Mouse (Mus musculus): Measurements from ENCODE around the gene Gm14862. TPM values are rescaled to one million over a fixed set of nuclear protein-coding genes. Genes with fewer than 3 reads are reported as not detected.

The Gm14862 gene
- not detected in 2 replicates for polyA plus RNA-seq (2012; rRNA removed; ENCODE audit: low replicate concordance)

DNA sequence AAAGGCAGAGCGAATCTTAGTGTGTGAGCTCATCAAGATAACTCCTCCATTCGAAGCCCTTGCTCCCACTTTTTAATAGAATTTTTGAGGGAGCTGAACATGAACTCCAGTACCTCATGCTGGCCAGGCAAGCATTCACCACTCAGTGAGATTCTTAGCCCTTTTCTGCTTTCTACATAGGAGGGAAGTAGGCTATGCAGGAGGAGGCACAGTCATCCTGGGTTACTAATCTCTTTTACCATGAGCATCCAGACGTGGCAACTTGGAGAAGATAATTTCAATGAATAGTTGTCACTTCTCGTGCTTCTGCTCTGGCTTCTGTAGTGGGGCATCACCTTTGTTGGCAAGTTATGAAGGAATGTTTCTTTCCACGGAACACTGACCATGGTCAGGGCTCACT is at the start of gene Gm14862:
Gene Gm14862 (minus strand): TSS at position 134 of the 400 bp plus-strand sequence.

GRCm38 (mm10) chrX:9283464-9283863 is 26.8 kb upstream of the Gm14862 start, which contains the start of gene H2al1m:
TSS of gene H2al1m (plus strand) at chrX:9283764.

DNA sequence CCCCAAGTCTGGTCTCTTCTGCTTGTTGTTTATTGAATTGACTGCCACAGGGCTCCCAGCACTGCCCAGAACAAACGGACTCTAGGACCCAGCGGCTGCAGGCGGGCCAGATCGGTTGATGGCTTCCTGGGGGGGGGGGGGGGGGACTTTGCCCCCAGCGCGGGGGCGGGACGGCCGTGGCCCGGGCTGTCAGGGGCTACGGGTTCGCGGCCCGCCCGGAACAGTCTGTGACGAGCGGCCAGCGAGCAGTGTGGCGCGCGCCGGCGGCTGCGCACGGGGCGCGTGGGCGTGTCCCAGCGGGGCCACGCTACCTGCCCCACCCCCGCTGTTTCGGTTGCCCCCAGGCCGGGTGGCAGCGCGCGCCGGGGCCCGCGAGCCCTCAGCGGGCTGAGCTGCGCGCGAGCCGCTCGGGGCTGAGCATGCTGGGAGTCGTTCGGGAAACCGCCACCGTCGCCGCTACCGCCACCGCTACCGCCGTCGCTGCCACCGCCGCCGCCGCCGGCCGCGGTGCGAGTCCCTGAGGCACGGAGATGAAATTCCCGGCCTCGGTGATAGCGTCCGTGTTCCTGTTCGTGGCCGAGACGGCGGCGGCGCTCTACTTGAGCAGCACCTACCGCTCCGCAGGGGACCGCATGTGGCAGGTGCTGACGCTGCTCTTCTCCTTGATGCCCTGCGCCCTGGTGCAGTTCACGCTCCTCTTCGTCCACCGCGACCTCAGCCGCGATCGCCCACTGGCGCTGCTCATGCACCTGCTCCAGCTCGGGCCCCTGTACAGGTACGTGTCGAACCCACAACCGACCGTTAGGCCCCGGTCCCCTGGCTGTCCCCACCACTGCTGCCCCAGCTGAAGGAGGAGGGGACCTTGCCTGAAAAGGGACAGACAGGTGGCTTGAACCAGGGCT is 16.0 kb upstream of the Gm14862 start, which contains the start of gene Xk:
Gene Xk (plus strand): TSS at position 297 of the 902 bp plus-strand sequence.

Other genes with a start within 250 kb of the Gm14862 start
- not detected in 2 replicates for gene Fthl17e, start 223.4 kb downstream of the Gm14862 start, polyA plus RNA-seq (2012; rRNA removed; ENCODE audit: low replicate concordance)
- gene Fthl17f, start 193.9 kb downstream of the Gm14862 start, polyA plus RNA-seq (2012; rRNA removed; ENCODE audit: low replicate concordance), result not detected in 2 replicates
- not detected in 2 replicates for gene 4930402K13Rik, start 152.3 kb downstream of the Gm14862 start, polyA plus RNA-seq (2012; rRNA removed; ENCODE audit: low replicate concordance)
- 0.02 and 0.15 TPM in 2 replicates for gene Lancl3, start 57.0 kb downstream of the Gm14862 start, polyA plus RNA-seq (2012; rRNA removed; ENCODE audit: low replicate concordance)
- 2.7 and 3.6 TPM in 2 replicates for gene Xk, start 15.9 kb upstream of the Gm14862 start, polyA plus RNA-seq (2012; rRNA removed; ENCODE audit: low replicate concordance)
- 1.1 TPM in 1 of 2 replicates, not detected in the other for gene H2al1m, start 26.9 kb upstream of the Gm14862 start, polyA plus RNA-seq (2012; rRNA removed; ENCODE audit: low replicate concordance)
- gene H2al1k, start 93.7 kb upstream of the Gm14862 start, polyA plus RNA-seq (2012; rRNA removed; ENCODE audit: low replicate concordance), result 0.79 TPM in 1 of 2 replicates, not detected in the other
- 0.19 and 0.25 TPM in 2 replicates for gene Cybb, start 230.9 kb upstream of the Gm14862 start, polyA plus RNA-seq (2012; rRNA removed; ENCODE audit: low replicate concordance)